Mouse (Mus musculus) MEL (cell line): ENCODE measurements around the gene Med16. TPM values are rescaled to one million over a fixed set of nuclear protein-coding genes. Genes with fewer than 3 reads are reported as not detected.

ENCODE experiments used
- DNase-seq: peaks from one replicate; pipeline ENCODE4 v3.0.0; 2011; ENCODE audit warnings: low read depth, low spot score
- H3K27ac ChIP-seq: 2 replicates; pipeline ENCODE4 v1.5.1; 2012; ENCODE audit warnings: low read depth, mild to moderate bottlenecking, control low read depth, low read length, moderate library complexity; ENCODE audit not compliant: control insufficient read depth
- H3K27me3 ChIP-seq, 2 experiments: fragments of 150-350 bp in 1 of 2; sonication (generic) in 1 of 2; 2 replicates each; pipeline ENCODE4 v1.6.1; 2012; ENCODE audit warnings: low read length in 2 of 2, mild to moderate bottlenecking in 2 of 2, improper control_type of control experiment in 1 of 2, moderate library complexity in 1 of 2; ENCODE audit not compliant: insufficient read depth in 2 of 2, control insufficient read depth in 1 of 2
- H3K36me3 ChIP-seq, 2 experiments: 2 replicates each; pipeline ENCODE4 v1.6.1; 2012 to 2014; ENCODE audit warnings: low read length in 2 of 2, improper control_type of control experiment in 1 of 2, inconsistent platforms in 1 of 2, mild to moderate bottlenecking in 1 of 2; ENCODE audit not compliant: insufficient read depth in 2 of 2, control insufficient read depth in 1 of 2
- H3K4me1 ChIP-seq, 2 experiments: fragments of 150-350 bp in 1 of 2; sonication (generic) in 1 of 2; 2 replicates each; pipeline ENCODE4 v1.6.1; 2012; ENCODE audit warnings: low read length in 2 of 2, improper control_type of control experiment in 1 of 2, mild to moderate bottlenecking in 1 of 2; ENCODE audit not compliant: insufficient read depth in 2 of 2, control insufficient read depth in 1 of 2
- H3K4me3 ChIP-seq, 2 experiments: fragments of 150-350 bp in 1 of 2; sonication (generic) in 1 of 2; 2 replicates each; pipeline ENCODE4 v1.5.1; 2012; ENCODE audit warnings: low read depth in 2 of 2, low read length in 2 of 2, mild to moderate bottlenecking in 2 of 2, moderate library complexity in 2 of 2, control low read depth in 1 of 2, improper control_type of control experiment in 1 of 2; ENCODE audit not compliant: control insufficient read depth in 1 of 2, insufficient read depth in 1 of 2
- H3K79me2 ChIP-seq: 2 replicates; pipeline ENCODE4 v1.6.1; 2012; ENCODE audit warnings: mild to moderate bottlenecking, low read length, moderate library complexity; ENCODE audit not compliant: control insufficient read depth, poor library complexity, insufficient read depth
- H3K9ac ChIP-seq: 2 replicates; pipeline ENCODE4 v1.6.1; 2012; ENCODE audit warnings: low read depth, mild to moderate bottlenecking, control low read depth, low read length, moderate library complexity; ENCODE audit not compliant: control insufficient read depth, poor library complexity, severe bottlenecking
- H3K9me3 ChIP-seq: fragments of 150-350 bp; sonication (generic); replicated peaks from 2 replicates; pipeline ENCODE4 v1.6.1; 2012; ENCODE audit warnings: mild to moderate bottlenecking, low read length, improper control_type of control experiment, moderate library complexity; ENCODE audit not compliant: insufficient read depth
- CHD1 ChIP-seq: IDR thresholded peaks from 2 replicates; pipeline ENCODE4 v1.6.1; 2012; ENCODE audit warnings: low read depth, mild to moderate bottlenecking, inconsistent platforms, low read length, improper control_type of control experiment
- CHD2 ChIP-seq: IDR thresholded peaks from 2 replicates; pipeline ENCODE4 v1.6.1; 2011; ENCODE audit warnings: low read length, improper control_type of control experiment
- CTCF ChIP-seq, 3 experiments: IDR thresholded peaks in 2 of 3; conservative IDR thresholded peaks in 1 of 3; 2 replicates each; pipeline ENCODE4 v1.5.1; 2011 to 2012; ENCODE audit warnings: low read length in 3 of 3, low read depth in 2 of 3, mild to moderate bottlenecking in 2 of 3, improper control_type of control experiment in 1 of 3, inconsistent platforms in 1 of 3, mixed read lengths in 1 of 3, moderate library complexity in 1 of 3; ENCODE audit not compliant: control insufficient read depth in 1 of 3, insufficient read depth in 1 of 3, poor library complexity in 1 of 3, severe bottlenecking in 1 of 3
- E2F4 ChIP-seq: IDR thresholded peaks from 2 replicates; pipeline ENCODE4 v1.6.1; 2011; ENCODE audit warnings: low read depth, low read length, improper control_type of control experiment, borderline replicate concordance
- ETS1 ChIP-seq: IDR thresholded peaks from 2 replicates; pipeline ENCODE4 v1.6.1; 2012; ENCODE audit warnings: low read depth, mild to moderate bottlenecking, inconsistent platforms, low read length, improper control_type of control experiment, moderate library complexity
- GABPA ChIP-seq: IDR thresholded peaks from 2 replicates; pipeline ENCODE4 v1.6.1; 2012; ENCODE audit warnings: low read depth, mild to moderate bottlenecking, inconsistent platforms, low read length, improper control_type of control experiment, moderate library complexity
- GATA1 ChIP-seq: IDR thresholded peaks from 2 replicates; pipeline ENCODE4 v1.6.1; 2011; ENCODE audit warnings: low read depth, low read length, improper control_type of control experiment
- JUND ChIP-seq: IDR thresholded peaks from 2 replicates; pipeline ENCODE4 v1.6.1; 2011; ENCODE audit warnings: low read depth, mild to moderate bottlenecking, improper control_type of control experiment, low read length
- KAT2A ChIP-seq: conservative IDR thresholded peaks from 2 replicates; pipeline ENCODE4 v1.6.1; 2012; ENCODE audit warnings: low read depth, low read length, improper control_type of control experiment, inconsistent platforms
- MAFK ChIP-seq: IDR thresholded peaks from 2 replicates; pipeline ENCODE4 v1.6.1; 2011; ENCODE audit warnings: low read depth, mild to moderate bottlenecking, low read length, improper control_type of control experiment, borderline replicate concordance
- MAX ChIP-seq: IDR thresholded peaks from 2 replicates; pipeline ENCODE4 v1.6.1; 2011; ENCODE audit warnings: low read length, improper control_type of control experiment
- MAZ ChIP-seq: IDR thresholded peaks from 2 replicates; pipeline ENCODE4 v1.6.1; 2012; ENCODE audit warnings: low read depth, mild to moderate bottlenecking, inconsistent platforms, low read length, improper control_type of control experiment
- MXI1 ChIP-seq: IDR thresholded peaks from 2 replicates; pipeline ENCODE4 v1.6.1; 2011; ENCODE audit warnings: mild to moderate bottlenecking, low read depth, low read length, improper control_type of control experiment
- MYC ChIP-seq: IDR thresholded peaks from 2 replicates; pipeline ENCODE4 v1.6.1; 2011; ENCODE audit warnings: low read depth, mild to moderate bottlenecking, low read length, improper control_type of control experiment, moderate library complexity
- NELFE ChIP-seq: IDR thresholded peaks from 2 replicates; pipeline ENCODE4 v1.6.1; 2011; ENCODE audit warnings: low read depth, low read length, improper control_type of control experiment
- POLR2AphosphoS5 ChIP-seq: IDR thresholded peaks from 2 replicates; pipeline ENCODE4 v1.6.1; 2012; ENCODE audit warnings: low read depth, borderline replicate concordance, mild to moderate bottlenecking, inconsistent platforms, low read length, moderate library complexity, mixed read lengths
- RCOR1 ChIP-seq: IDR thresholded peaks from 2 replicates; pipeline ENCODE4 v1.6.1; 2012; ENCODE audit warnings: low read depth, mild to moderate bottlenecking, inconsistent platforms, low read length, improper control_type of control experiment
- SIN3A ChIP-seq: IDR thresholded peaks from 2 replicates; pipeline ENCODE4 v1.6.1; 2012; ENCODE audit warnings: low read length, improper control_type of control experiment, inconsistent platforms
- SMC3 ChIP-seq: IDR thresholded peaks from 2 replicates; pipeline ENCODE4 v1.6.1; 2011; ENCODE audit warnings: low read depth, low read length, improper control_type of control experiment
- TAL1 ChIP-seq: IDR thresholded peaks from 2 replicates; pipeline ENCODE4 v1.6.1; 2012; ENCODE audit warnings: mild to moderate bottlenecking, inconsistent platforms, low read length, moderate library complexity, mixed read lengths
- TBP ChIP-seq: IDR thresholded peaks from 2 replicates; pipeline ENCODE4 v1.8.0; 2011; ENCODE audit warnings: low read depth, low read length, improper control_type of control experiment
- TCF12 ChIP-seq: IDR thresholded peaks from 2 replicates; pipeline ENCODE4 v1.6.1; 2014; ENCODE audit warnings: low read depth, mild to moderate bottlenecking, inconsistent platforms, low read length, improper control_type of control experiment, moderate library complexity
- UBTF ChIP-seq: IDR thresholded peaks from 2 replicates; pipeline ENCODE4 v1.6.1; 2012; ENCODE audit warnings: low read depth, mild to moderate bottlenecking, inconsistent platforms, low read length, improper control_type of control experiment, moderate library complexity, borderline replicate concordance; ENCODE audit not compliant: insufficient read depth
- USF1 ChIP-seq: IDR thresholded peaks from 2 replicates; pipeline ENCODE4 v1.6.1; 2014; ENCODE audit warnings: low read depth, mild to moderate bottlenecking, inconsistent platforms, low read length, improper control_type of control experiment, moderate library complexity
- USF2 ChIP-seq, 2 experiments: IDR thresholded peaks; 2 replicates each; pipeline ENCODE4 v1.6.1; 2011 to 2012; ENCODE audit warnings: improper control_type of control experiment in 2 of 2, low read length in 2 of 2, borderline replicate concordance in 1 of 2, inconsistent platforms in 1 of 2, low read depth in 1 of 2, mild to moderate bottlenecking in 1 of 2; ENCODE audit not compliant: insufficient read depth in 1 of 2
- ZC3H11A ChIP-seq: IDR thresholded peaks from 2 replicates; pipeline ENCODE4 v1.6.1; 2012; ENCODE audit warnings: low read depth, mild to moderate bottlenecking, inconsistent platforms, low read length, improper control_type of control experiment
- ZNF384 ChIP-seq: IDR thresholded peaks from 2 replicates; pipeline ENCODE4 v1.6.1; 2012; ENCODE audit warnings: low read depth, mild to moderate bottlenecking, inconsistent platforms, low read length, improper control_type of control experiment
- polyA plus RNA-seq, 2 experiments: library from polyadenylated mRNA; stranded (reverse) in 1 of 2; unstranded in 1 of 2; fragments of >175 nt in 1 of 2; fragments of >200 nt in 1 of 2; gene quantifications; 2 replicates each; pipeline versions ENCODE4 v1.2.1 to v1.2.4; 2012; ENCODE audit warnings: low replicate concordance in 2 of 2, low read depth in 1 of 2; ENCODE audit not compliant: insufficient read length in 2 of 2, insufficient read depth in 1 of 2, missing spikeins in 1 of 2
- total RNA-seq: library from RNA; depleted of rRNA; stranded (reverse); fragments of 300-350 nt; gene quantifications from 2 replicates; pipeline ENCODE4 v1.2.3, GENCODE M21; 2012

Gene Med16
- total and polyA plus RNA-seq, 3 experiments, result 17.3 to 41.2 TPM; not detected in 1

GRCm38 (mm10) chr10:79946752-79947322 is 38.1 kb upstream of the Med16 start:
- no peak overlapping the region for H3K9ac ChIP-seq
- no peak overlapping the region for H3K27ac ChIP-seq
- H3K36me3 ChIP-seq, result no peaks in the 10 kb centered on the region
- H3K9me3 ChIP-seq, result no peaks in the 10 kb centered on the region
- no peak for DNase-seq
- TF ChIP-seq KAT2A (no peak), ETS1 (no peak), TAL1 (no peak), GABPA (no peak), ZNF384 (no peak), CHD2 (no peak), USF1 (no peak), POLR2AphosphoS5 (no peak), UBTF (no peak), USF2 (IDR thresholded peaks at IDR 0.05; ENCODE audit: borderline replicate concordance in 1 of 2, insufficient read depth in 1 of 2, low read depth in 1 of 2, low read length in 2 of 2) (no peak), JUND (no peak), ZC3H11A (no peak), MAZ (no peak), CHD1 (no peak), GATA1 (no peak), NELFE (no peak), MXI1 (no peak), SMC3 (no peak)
- H3K4me3 ChIP-seq, result no peak overlapping the region
- H3K79me2 ChIP-seq, result no peaks in the 10 kb centered on the region
- no peaks in the 10 kb centered on the region for H3K27me3 ChIP-seq
- H3K4me1 ChIP-seq, result no peaks in the 10 kb centered on the region

DNA sequence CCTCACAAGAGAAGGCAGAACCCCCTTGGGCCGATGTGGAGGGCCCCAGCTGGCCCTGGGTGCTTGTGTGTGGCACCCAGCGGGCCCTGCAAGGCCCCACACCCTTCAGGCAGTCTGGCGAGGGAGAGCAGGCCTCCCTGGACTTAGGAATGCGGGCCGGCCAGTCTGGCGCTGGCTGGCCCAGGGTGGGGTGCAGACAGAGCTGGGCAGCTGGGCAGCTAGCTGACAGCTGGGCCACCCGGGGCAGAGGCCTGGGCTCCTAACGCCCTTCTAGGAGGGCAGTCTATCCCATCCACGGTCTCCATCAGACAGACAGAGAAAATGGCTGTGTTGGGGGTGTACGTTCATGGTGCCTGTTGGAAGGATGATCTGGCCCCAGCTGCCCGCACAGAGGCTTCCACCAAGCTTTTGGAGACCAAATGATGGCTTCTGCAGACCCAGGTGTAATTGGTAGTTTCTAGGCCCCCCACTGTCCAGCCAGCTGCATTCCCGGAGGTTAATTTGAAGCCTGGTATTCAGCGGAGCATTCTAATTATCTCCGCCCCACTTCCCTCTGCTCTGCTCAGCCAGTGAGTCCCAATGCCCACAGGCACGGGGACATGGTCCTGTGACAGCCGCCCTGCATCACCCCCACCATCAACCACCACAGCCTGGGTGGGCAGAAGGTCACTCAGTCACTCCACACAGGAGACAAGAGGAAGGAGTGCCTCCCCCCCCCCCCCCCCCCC is 36.9 kb upstream of the Med16 start:
- Histone ChIP-seq H3K36me3 (no peaks in the 10 kb centered on the region; a peak in 1 of 4 replicates), H3K9ac (no peak overlapping the region), H3K9me3 (no peaks in the 10 kb centered on the region), H3K4me1 (0 out of 4 replicates have a peak, but pooled peaks cover 0 to under 1% of the 10 kb centered on the region in 2 experiments), H3K4me3 (no peak overlapping the region), H3K27ac (no peak overlapping the region), H3K27me3 (no peaks in the 10 kb centered on the region), H3K79me2 (no peaks in the 10 kb centered on the region)
- TF ChIP-seq ZNF384, result no peak
- no peak for TF ChIP-seq TBP
- no peak for TF ChIP-seq CTCF (IDR thresholded peaks at IDR 0.05 in 2 of 3, conservative IDR thresholded peaks at IDR 0.05 in 1 of 3; ENCODE audit: control insufficient read depth in 1 of 3, insufficient read depth in 1 of 3, low read depth in 2 of 3, low read length in 3 of 3, poor library complexity in 1 of 3, severe bottlenecking in 1 of 3)
- TF ChIP-seq USF2 (IDR thresholded peaks at IDR 0.05; ENCODE audit: borderline replicate concordance in 1 of 2, insufficient read depth in 1 of 2, low read depth in 1 of 2, low read length in 2 of 2), result no peak
- TF ChIP-seq SIN3A, result no peak
- TF ChIP-seq USF1, result no peak
- TF ChIP-seq E2F4, result no peak
- no peak for TF ChIP-seq TCF12
- TF ChIP-seq MAFK, result no peak
- no peak for TF ChIP-seq KAT2A
- no peak for TF ChIP-seq MAZ
- TF ChIP-seq UBTF, result no peak
- no peak for TF ChIP-seq MAX
- TF ChIP-seq MYC, result no peak
- no peak for TF ChIP-seq RCOR1
- no peak for DNase-seq
